Mouse (Mus musculus) lung, embryonic 15.5 days (tissue): Measurements from ENCODE around the gene Tvp23a. TPM values are rescaled to one million over a fixed set of nuclear protein-coding genes. Genes with fewer than 3 reads are reported as not detected.
A peak's percentile ranks its signal among the peaks of the same experiment; 100 is the strongest.

ENCODE experiments used
- ATAC-seq: fragments of 200-750 bp; cut with Nextera tagmentation; 2 replicates; pipeline ENCODE4 v1.8.0; 2017; ENCODE audit warnings: moderate number of reproducible peaks, borderline replicate concordance; ENCODE audit not compliant: low FRiP score, low TSS enrichment; ENCODE audit errors: extremely low read depth
- H3K27ac ChIP-seq: fragments of 300-500 bp; sonication (generic); 2 replicates; pipeline ENCODE4 v1.5.1; 2015; ENCODE audit warnings: moderate library complexity, mild to moderate bottlenecking, inconsistent platforms
- H3K27me3 ChIP-seq: fragments of 300-500 bp; sonication (generic); 2 replicates; pipeline ENCODE4 v1.6.1; 2015; ENCODE audit warnings: inconsistent platforms
- H3K36me3 ChIP-seq: fragments of 300-500 bp; sonication (generic); 2 replicates; pipeline ENCODE4 v1.6.1; 2015; ENCODE audit warnings: inconsistent platforms
- H3K4me1 ChIP-seq: fragments of 300-500 bp; sonication (generic); 2 replicates; pipeline ENCODE4 v1.6.1; 2015; ENCODE audit warnings: inconsistent platforms
- H3K4me2 ChIP-seq: fragments of 300-500 bp; sonication (generic); 2 replicates; pipeline ENCODE4 v1.6.1; 2015; ENCODE audit warnings: inconsistent platforms, mild to moderate bottlenecking, moderate library complexity
- H3K4me3 ChIP-seq: fragments of 300-500 bp; sonication (generic); 2 replicates; pipeline ENCODE4 v1.5.1; 2015; ENCODE audit warnings: mild to moderate bottlenecking, inconsistent platforms
- H3K9ac ChIP-seq: fragments of 300-500 bp; sonication (generic); 2 replicates; pipeline ENCODE4 v1.6.1; 2015; ENCODE audit warnings: inconsistent platforms
- H3K9me3 ChIP-seq: fragments of 300-500 bp; sonication (generic); 2 replicates; pipeline ENCODE4 v1.6.1; 2016; ENCODE audit warnings: inconsistent platforms
- WGBS: fragments of 180-500 bp; shearing (Covaris S2); methylation state at CpG from one replicate; pipeline ENCODE4 v1.1.7; 2015; 5-methylcytosine and 5-hydroxymethylcytosine counted together
- polyA plus RNA-seq: library from polyadenylated mRNA; unstranded; fragments of >200 nt; fragmentation: Nextera tagmentation; extraction: Ambion mirVana; gene quantifications from 2 replicates; pipeline ENCODE4 v1.2.1, GENCODE M21; 2015

Tvp23a gene
- polyA plus RNA-seq, 1 experiment from 2014 or later: 10.5 TPM

DNA sequence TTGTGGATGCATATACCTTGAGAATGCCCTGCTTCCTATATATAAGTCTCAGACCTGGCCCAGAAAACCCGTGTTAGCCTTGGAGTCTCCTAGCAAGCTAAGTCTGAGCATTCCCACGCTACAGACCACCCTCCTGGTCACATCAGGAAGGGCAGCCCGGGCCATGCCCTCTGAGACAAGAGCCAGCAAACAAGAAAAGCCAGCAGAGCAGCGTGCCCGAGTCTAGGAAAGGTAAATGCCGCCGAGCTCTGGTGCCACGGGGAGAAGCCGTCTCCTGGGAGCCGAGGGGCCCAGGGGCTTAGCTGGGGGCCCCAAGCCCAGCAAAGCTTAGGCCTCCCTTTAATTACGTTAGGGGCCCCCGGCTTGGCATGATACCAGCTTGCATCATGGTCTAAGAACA lies 61.9 kb downstream of the Tvp23a start:
- H3K9me3 ChIP-seq: no peaks in the 10 kb centered on the region
- H3K27ac ChIP-seq: no peak overlapping the region
- no peak overlapping the region for H3K4me2 ChIP-seq
- ATAC-seq: no peak
- H3K4me1 ChIP-seq: peaks cover 8% of the 10 kb centered on the region
- 67% methylated on average over 12 of the region's 12 CpGs for WGBS
- no peaks in the 10 kb centered on the region for H3K27me3 ChIP-seq
- H3K36me3 ChIP-seq: no peaks in the 10 kb centered on the region
- H3K4me3 ChIP-seq: no peak overlapping the region
- H3K9ac ChIP-seq: no peak overlapping the region

DNA sequence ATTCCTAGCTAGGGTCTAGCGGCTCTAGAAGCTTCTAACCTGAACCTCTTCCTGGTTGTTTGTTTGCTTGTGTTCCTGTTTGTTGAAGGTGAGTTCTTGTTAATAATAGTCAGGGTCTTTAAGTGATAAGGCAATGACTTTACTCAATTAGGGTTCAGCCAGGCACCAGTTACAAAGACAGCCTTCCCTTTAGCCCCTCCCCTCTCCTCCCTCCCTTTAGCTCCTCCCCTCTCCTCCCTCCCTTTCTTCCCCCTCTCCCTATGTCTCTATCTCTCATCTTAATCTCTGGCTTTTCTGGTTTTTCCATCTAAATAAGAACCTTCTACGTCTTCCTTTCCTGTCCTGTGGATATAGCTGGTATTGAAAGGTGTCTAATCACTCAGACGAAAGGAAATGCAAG lies 62.6 kb downstream of the Tvp23a start:
- Histone ChIP-seq H3K4me3 (no peak overlapping the region), H3K4me2 (peak overlapping the region; percentile 43), H3K27ac (no peak overlapping the region), H3K9me3 (no peaks in the 10 kb centered on the region), H3K36me3 (no peaks in the 10 kb centered on the region), H3K9ac (no peak overlapping the region), H3K4me1 (peaks cover 8% of the 10 kb centered on the region), H3K27me3 (no peaks in the 10 kb centered on the region)
- 0 out of 2 replicates have a peak, but pooled peaks have one; percentile 40 for ATAC-seq
- 53% methylated on average over 3 of the region's 3 CpGs for WGBS

DNA sequence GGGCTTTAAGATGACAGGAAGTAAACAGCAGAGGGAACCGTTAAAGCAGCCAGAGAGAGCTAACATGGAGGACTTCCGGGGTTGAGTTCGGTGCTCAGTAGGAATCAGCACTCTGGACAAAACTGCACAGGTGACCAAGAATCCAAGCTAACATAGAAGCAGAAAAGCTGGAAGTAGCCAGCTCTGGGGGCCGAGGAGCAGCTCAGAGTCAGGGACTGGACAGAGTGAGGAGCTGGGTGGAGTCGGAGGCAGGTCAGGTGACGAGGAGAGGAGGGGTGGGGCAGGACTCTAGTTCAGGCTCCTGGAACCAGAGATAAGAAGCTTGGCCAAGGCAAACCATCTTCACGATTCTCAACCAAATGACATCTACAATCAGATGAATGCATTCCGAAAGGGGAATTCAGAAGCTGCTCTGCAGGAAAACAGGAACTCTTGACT lies 63.1 kb downstream of the Tvp23a start:
- peak overlapping the region; percentile 4; the same call in 1 of the 2 replicates for H3K27ac ChIP-seq
- no peaks in the 10 kb centered on the region for H3K9me3 ChIP-seq
- H3K36me3 ChIP-seq: no peaks in the 10 kb centered on the region
- peak; percentile 77; the same call in 1 of the 2 replicates for ATAC-seq
- WGBS: 15% methylated on average over 8 of the region's 8 CpGs
- no peak overlapping the region for H3K9ac ChIP-seq
- peak overlapping the region; percentile 43 for H3K4me2 ChIP-seq
- H3K4me1 ChIP-seq: peaks cover 8% of the 10 kb centered on the region
- H3K4me3 ChIP-seq: peak overlapping the region; percentile 19
- no peaks in the 10 kb centered on the region for H3K27me3 ChIP-seq

DNA sequence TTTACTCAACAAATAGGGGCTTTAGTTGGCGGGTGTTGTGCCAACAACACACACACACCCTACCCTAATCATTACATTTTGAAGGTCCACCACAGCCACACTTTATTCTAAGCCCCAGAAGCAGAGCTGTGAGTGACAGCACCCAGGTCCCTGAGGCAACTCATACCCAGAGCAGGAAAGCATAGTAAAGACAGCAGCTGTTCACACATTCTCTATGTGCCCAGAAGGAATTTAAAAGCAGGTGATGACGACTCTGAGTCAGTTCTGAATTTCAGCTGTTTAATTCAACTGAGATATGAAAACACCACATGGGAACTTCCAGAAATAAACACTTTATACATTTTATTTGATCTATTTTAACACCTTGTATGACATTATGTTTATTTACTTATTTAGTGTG lies 67.6 kb downstream of the Tvp23a start:
- WGBS: 21% methylated on average over 2 of the region's 2 CpGs
- Histone ChIP-seq H3K27ac (no peak overlapping the region), H3K9me3 (no peaks in the 10 kb centered on the region), H3K4me2 (no peak overlapping the region), H3K4me1 (peaks cover 15% of the 10 kb centered on the region), H3K9ac (no peak overlapping the region), H3K36me3 (no peaks in the 10 kb centered on the region), H3K27me3 (no peaks in the 10 kb centered on the region), H3K4me3 (no peak overlapping the region)
- no peak for ATAC-seq

DNA sequence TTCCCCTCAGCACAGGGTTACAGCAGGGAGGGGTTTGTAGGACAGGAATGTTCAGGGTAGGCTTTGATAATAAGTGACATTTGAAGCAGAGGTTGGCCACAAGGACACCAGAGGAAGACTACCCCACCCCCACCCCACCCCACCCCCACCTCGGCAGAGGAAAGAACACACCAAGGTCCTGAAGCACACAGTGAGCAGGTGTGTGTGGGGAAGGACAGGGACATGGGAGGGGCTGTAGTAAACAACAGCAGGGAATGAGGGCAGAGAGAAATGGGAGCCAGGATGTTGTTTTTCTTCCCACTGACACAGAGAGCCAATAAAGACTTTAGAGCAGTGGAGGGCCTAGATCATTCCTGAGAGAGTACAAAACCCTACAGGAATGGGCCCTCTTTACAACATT lies 69.9 kb downstream of the Tvp23a start:
- 29% methylated on average over 1 of the region's 1 CpGs for WGBS
- H3K9ac ChIP-seq: no peak overlapping the region
- H3K4me2 ChIP-seq: no peak overlapping the region
- H3K36me3 ChIP-seq: no peaks in the 10 kb centered on the region
- no peak overlapping the region for H3K27ac ChIP-seq
- H3K9me3 ChIP-seq: no peaks in the 10 kb centered on the region
- H3K4me1 ChIP-seq: peaks cover 13% of the 10 kb centered on the region; the same call in 1 of the 2 replicates
- no peaks in the 10 kb centered on the region for H3K27me3 ChIP-seq
- H3K4me3 ChIP-seq: no peak overlapping the region
- no peak for ATAC-seq

DNA sequence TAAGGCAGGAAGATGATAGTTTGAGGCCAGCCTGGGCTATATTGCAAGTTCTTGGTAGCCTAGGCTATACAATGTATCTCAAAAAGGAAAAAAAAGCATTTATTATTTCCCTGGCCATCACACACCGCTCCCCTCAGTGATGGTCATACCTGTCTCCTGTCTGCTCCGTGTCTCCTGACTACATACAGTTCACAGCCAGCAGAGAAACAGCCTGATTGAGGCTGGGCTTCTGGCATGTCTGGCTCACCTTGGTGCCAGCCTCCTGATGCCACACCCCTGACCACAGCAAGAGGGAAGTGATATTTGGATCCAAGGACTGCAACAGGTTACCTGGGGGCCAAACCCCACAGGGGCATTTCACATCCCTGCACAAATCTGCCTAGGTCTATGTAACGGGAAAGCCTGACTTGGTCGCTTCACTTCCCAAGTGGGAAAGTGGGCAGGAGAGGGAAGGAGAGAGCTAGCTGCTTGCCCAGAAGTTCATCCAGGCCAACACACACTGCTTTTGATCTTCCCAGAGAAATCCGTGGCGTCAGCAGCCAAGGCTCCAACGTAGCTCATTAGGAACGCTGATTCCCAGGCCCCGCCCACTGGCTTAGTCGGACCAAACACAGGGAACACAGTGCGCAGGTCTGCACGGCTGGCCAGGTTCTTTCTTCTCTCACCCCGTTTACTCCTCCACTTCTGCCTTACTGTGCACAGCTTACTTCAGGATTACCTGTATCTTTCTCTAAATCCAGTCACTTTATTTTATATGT lies 72.7 kb downstream of the Tvp23a start:
- no peaks in the 10 kb centered on the region for H3K9me3 ChIP-seq
- H3K27me3 ChIP-seq: no peaks in the 10 kb centered on the region
- H3K4me2 ChIP-seq: peak overlapping the region; percentile 37
- no peak overlapping the region for H3K27ac ChIP-seq
- H3K36me3 ChIP-seq: no peaks in the 10 kb centered on the region
- peaks cover 24% of the 10 kb centered on the region for H3K4me1 ChIP-seq
- H3K4me3 ChIP-seq: no peak overlapping the region
- 27% methylated on average over 13 of the region's 13 CpGs for WGBS
- no peak overlapping the region; the same call in 1 of the 2 replicates for H3K9ac ChIP-seq
- ATAC-seq: 0 out of 2 replicates have a peak, but pooled peaks have one; percentile 33

DNA sequence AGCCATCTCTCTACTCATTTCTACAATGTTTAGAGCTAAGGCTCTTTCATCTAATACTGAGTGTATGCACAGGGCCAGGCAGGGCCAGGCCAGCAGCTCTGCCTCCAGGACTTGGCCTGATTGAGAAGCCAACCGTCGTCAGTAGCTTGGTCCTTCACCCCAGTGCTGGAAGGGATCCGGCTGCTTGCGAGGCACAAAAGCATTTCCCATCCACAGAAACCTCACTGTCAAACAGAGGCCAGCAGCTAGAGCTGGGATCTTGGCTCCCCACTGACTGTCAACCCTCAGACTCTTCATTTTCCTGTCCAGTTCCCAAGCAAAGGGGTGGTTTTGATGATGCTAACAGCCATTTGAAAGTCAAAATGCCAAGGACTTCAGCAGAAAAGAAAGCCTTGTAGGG lies 74.8 kb downstream of the Tvp23a start:
- H3K36me3 ChIP-seq: no peaks in the 10 kb centered on the region
- no peak overlapping the region for H3K4me2 ChIP-seq
- H3K27ac ChIP-seq: no peak overlapping the region
- no peak overlapping the region for H3K4me3 ChIP-seq
- H3K9ac ChIP-seq: no peak overlapping the region
- 65% methylated on average over 4 of the region's 4 CpGs for WGBS
- no peak for ATAC-seq
- peaks cover 31% of the 10 kb centered on the region for H3K4me1 ChIP-seq
- no peaks in the 10 kb centered on the region for H3K27me3 ChIP-seq
- no peaks in the 10 kb centered on the region for H3K9me3 ChIP-seq

Other genes starting within 250 kb of the Tvp23a start
- 79.3 and 93.8 TPM in 2 replicates for gene Emp2, start 133.4 kb downstream of the Tvp23a start, polyA plus RNA-seq
- gene Tekt5, start 51.9 kb downstream of the Tvp23a start, polyA plus RNA-seq: 1.9 and 2.6 TPM in 2 replicates
- 68.5 and 74.4 TPM in 2 replicates for gene Nubp1, start 35.4 kb downstream of the Tvp23a start, polyA plus RNA-seq
- 0.70 and 1.00 TPM in 2 replicates for gene Ciita, start 32.7 kb upstream of the Tvp23a start, polyA plus RNA-seq
- 25.5 and 25.6 TPM in 2 replicates for gene Dexi, start 95.7 kb upstream of the Tvp23a start, polyA plus RNA-seq
- 27.7 and 29.3 TPM in 2 replicates for gene Clec16a, start 98.0 kb upstream of the Tvp23a start, polyA plus RNA-seq